Mouse (Mus musculus) neural tube, embryonic 14.5 days (tissue): ENCODE measurements at regions not wholly inside any gene's neighbourhood (a gene's known extent, or its start where the extent isn't known, plus 50 kb on each side); places are given as distances from the start of the nearest gene placed in this dataset.

Experiments used
- ATAC-seq: fragments of 200-750 bp; cut with Nextera tagmentation; 2 replicates; pipeline ENCODE4 v1.8.0; 2017; ENCODE audit warnings: low read depth, mild to moderate bottlenecking, moderate TSS enrichment, moderate library complexity
- H3K27ac ChIP-seq: fragments of 300-500 bp; sonication (generic); 2 replicates; pipeline ENCODE4 v1.5.1; 2014; ENCODE audit warnings: low read depth, mild to moderate bottlenecking, control low read depth, low read length, moderate library complexity, mixed read lengths
- H3K27me3 ChIP-seq: fragments of 300-500 bp; sonication (generic); 2 replicates; pipeline ENCODE4 v1.6.1; 2014; ENCODE audit warnings: low read length; ENCODE audit not compliant: control insufficient read depth, insufficient read depth
- H3K36me3 ChIP-seq: fragments of 300-500 bp; sonication (generic); 2 replicates; pipeline ENCODE4 v1.6.1; 2014; ENCODE audit warnings: low read length, mixed read lengths; ENCODE audit not compliant: control insufficient read depth, insufficient read depth
- H3K4me1 ChIP-seq: fragments of 300-500 bp; sonication (generic); 2 replicates; pipeline ENCODE4 v1.6.1; 2014; ENCODE audit warnings: low read length; ENCODE audit not compliant: control insufficient read depth, insufficient read depth
- H3K4me2 ChIP-seq: fragments of 300-500 bp; sonication (generic); 2 replicates; pipeline ENCODE4 v1.6.1; 2014; ENCODE audit warnings: mild to moderate bottlenecking, low read depth, low read length, control low read depth
- H3K4me3 ChIP-seq: fragments of 300-500 bp; sonication (generic); 2 replicates; pipeline ENCODE4 v1.5.1; 2014; ENCODE audit warnings: low read depth, low read length, control low read depth, mixed read lengths
- H3K9ac ChIP-seq: fragments of 300-500 bp; sonication (generic); replicated peaks from 2 replicates; pipeline ENCODE4 v1.6.1; 2014; ENCODE audit warnings: low read depth, mild to moderate bottlenecking, control low read depth, low read length, mixed read lengths
- H3K9me3 ChIP-seq: fragments of 300-500 bp; sonication (generic); 2 replicates; pipeline ENCODE4 v1.6.1; 2016; ENCODE audit warnings: low read length; ENCODE audit not compliant: control insufficient read depth
- WGBS: fragments of 180-500 bp; shearing (Covaris S2); extraction: QIAGEN DNeasy Blood & Tissue Kit; methylation state at CpG from one replicate; pipeline ENCODE4 v1.1.7; 2014; 5-methylcytosine and 5-hydroxymethylcytosine counted together

DNA sequence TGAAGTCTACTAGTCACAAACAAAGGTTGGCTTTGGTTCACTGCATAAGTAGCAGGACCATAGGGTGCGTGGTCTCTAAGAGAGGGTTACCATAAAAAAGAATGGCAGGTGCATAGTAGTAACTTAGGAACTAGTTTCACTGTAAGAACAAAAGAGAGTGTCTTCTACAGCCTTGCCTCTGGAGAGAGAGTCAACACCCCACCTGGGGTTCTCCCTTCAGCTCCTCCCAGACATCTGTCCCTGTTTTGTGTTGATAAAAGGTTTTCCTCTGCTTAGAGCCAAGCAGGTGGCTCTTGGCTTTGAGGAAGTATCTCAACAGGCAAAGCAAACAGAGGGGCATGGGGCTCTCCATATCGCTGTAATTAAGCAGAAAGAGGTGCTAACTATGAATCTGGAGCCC is 165.6 kb upstream of the Prok2 start:
- no peak overlapping the region for H3K27ac ChIP-seq
- no peaks in the 10 kb centered on the region for H3K36me3 ChIP-seq
- H3K4me3 ChIP-seq, result no peak overlapping the region
- H3K27me3 ChIP-seq, result no peaks in the 10 kb centered on the region
- H3K4me1 ChIP-seq, result no peaks in the 10 kb centered on the region
- ATAC-seq, result no peak
- WGBS, result 59% methylated on average over 2 of the region's 2 CpGs
- no peaks in the 10 kb centered on the region for H3K9me3 ChIP-seq
- no peak overlapping the region for H3K9ac ChIP-seq
- H3K4me2 ChIP-seq, result no peak overlapping the region

DNA sequence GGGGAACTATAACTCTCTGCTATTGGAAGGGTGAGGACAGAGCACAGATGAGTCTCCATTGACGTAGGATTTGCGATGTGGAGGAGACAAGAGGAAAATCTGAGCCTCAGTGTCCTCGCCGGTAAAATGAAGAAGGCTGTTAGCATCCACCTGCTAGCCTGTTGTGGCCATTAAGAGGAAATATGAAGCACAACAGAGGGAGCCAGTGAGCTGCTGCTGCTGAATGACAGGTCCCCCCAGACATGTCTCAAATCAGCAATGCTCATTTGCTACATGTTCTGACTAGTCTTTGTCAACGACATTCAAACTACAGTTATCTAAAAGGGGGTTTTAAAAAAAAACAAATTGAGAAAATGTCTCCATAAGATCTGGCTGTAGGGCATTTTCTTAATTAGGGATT is 164.6 kb upstream of the Prok2 start:
- no peak for ATAC-seq
- Histone ChIP-seq H3K9me3 (no peaks in the 10 kb centered on the region), H3K4me1 (no peaks in the 10 kb centered on the region), H3K4me3 (no peak overlapping the region), H3K27me3 (no peaks in the 10 kb centered on the region), H3K27ac (no peak overlapping the region), H3K36me3 (no peaks in the 10 kb centered on the region), H3K4me2 (no peak overlapping the region), H3K9ac (no peak overlapping the region)
- WGBS, result 83% methylated on average over 5 of the region's 5 CpGs

DNA sequence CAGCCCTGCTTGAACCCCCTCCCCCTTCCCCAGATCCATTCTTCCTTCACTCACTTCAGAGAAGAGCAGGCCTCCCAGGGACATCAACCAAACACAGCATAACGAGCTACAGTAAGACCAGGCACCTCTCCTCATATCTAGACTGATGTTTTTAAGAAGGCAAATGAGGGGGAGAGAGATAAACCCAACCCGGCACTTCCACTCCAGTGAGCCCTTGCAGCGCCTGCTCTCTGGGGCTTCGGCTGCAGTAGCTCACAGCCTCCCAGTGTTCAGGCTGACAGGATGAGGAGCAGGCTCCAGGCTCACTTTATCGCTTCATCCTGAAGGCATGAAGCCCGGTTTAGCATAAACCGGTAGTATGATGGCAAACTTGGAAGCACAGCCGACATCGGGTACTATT is 162.9 kb upstream of the Prok2 start:
- ATAC-seq, result no peak
- WGBS, result 36% methylated on average over 9 of the region's 9 CpGs
- H3K4me2 ChIP-seq, result no peak overlapping the region
- no peaks in the 10 kb centered on the region for H3K27me3 ChIP-seq
- H3K4me1 ChIP-seq, result no peaks in the 10 kb centered on the region
- H3K27ac ChIP-seq, result no peak overlapping the region
- no peak overlapping the region for H3K9ac ChIP-seq
- no peaks in the 10 kb centered on the region for H3K36me3 ChIP-seq
- no peak overlapping the region for H3K4me3 ChIP-seq
- H3K9me3 ChIP-seq, result no peaks in the 10 kb centered on the region

DNA sequence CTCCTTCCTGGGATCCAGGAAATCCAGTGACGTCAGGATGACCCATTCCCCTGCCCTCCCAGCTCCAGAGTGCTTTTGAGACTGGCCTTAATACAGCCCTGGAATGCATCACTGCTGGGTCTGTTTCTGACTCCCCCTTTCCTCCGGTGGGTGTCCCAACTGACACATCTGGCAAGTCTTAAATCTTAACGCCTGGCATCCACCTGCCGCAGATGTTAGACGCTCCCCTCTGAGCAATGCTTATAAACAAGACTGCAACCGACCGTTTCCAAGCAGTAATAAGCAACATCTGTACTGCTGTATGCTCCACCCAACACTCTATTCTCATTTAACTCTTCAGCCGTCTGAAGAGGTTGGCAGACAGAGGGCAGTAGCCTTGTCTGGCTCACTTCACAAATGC is 161.7 kb upstream of the Prok2 start:
- no peak for ATAC-seq

DNA sequence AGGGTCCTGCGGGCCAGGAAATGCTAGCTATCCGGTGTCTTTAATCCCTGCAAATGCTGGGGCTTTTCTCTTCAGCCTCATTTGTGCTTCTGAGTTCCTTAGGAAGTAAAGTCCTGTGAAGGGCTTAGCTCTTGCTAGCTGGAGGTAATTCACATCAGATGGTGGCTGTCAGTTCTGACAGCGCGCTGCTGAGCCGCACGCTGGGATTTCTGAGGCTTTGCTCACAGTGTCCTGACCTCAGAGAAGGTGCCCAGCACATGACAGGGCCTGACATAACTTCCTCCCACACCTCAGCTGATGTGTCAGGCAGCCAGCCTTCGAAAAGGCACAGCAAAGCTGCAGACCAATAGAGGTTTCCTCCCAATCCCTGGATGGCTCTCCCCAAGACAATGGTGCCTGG is 158.6 kb upstream of the Prok2 start:
- WGBS, result 25% methylated on average over 7 of the region's 7 CpGs
- Histone ChIP-seq H3K4me3 (no peak overlapping the region), H3K27ac (no peak overlapping the region), H3K4me2 (no peak overlapping the region), H3K27me3 (no peaks in the 10 kb centered on the region), H3K4me1 (no peaks in the 10 kb centered on the region), H3K9ac (no peak overlapping the region), H3K9me3 (no peaks in the 10 kb centered on the region), H3K36me3 (no peaks in the 10 kb centered on the region)
- ATAC-seq, result no peak

More for the DNA sequence above, 161.7 kb upstream of the Prok2 start:
- Histone ChIP-seq H3K9ac (no peak overlapping the region), H3K4me2 (no peak overlapping the region), H3K4me3 (no peak overlapping the region), H3K4me1 (no peaks in the 10 kb centered on the region), H3K27me3 (no peaks in the 10 kb centered on the region), H3K27ac (no peak overlapping the region), H3K36me3 (no peaks in the 10 kb centered on the region), H3K9me3 (no peaks in the 10 kb centered on the region)
- 48% methylated on average over 8 of the region's 8 CpGs for WGBS

DNA sequence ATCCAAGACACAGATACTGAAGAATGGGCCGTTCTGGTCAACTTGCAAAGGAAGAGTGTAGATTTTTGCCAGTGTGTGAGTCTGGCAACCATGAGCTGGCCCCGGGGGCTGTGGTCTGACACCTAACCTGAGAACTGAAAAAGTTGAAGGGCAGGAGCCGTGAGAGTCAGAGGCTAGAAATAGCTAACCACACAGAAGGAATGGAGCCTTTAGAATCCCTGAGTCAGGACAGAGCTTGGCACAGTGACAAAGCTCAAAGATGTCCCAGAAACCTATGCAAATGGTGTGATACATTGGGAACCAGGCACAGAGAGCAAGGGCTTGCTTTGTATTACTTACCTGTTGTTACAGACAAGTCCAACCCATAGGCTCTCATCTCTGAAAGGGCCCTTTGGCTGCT is 157.9 kb upstream of the Prok2 start:
- H3K9ac ChIP-seq, result no peak overlapping the region
- WGBS, result 91% methylated on average over 3 of the region's 3 CpGs
- H3K4me3 ChIP-seq, result no peak overlapping the region
- no peaks in the 10 kb centered on the region for H3K4me1 ChIP-seq
- no peaks in the 10 kb centered on the region for H3K36me3 ChIP-seq
- no peak for ATAC-seq
- no peaks in the 10 kb centered on the region for H3K9me3 ChIP-seq
- H3K4me2 ChIP-seq, result no peak overlapping the region
- H3K27me3 ChIP-seq, result no peaks in the 10 kb centered on the region
- H3K27ac ChIP-seq, result no peak overlapping the region

DNA sequence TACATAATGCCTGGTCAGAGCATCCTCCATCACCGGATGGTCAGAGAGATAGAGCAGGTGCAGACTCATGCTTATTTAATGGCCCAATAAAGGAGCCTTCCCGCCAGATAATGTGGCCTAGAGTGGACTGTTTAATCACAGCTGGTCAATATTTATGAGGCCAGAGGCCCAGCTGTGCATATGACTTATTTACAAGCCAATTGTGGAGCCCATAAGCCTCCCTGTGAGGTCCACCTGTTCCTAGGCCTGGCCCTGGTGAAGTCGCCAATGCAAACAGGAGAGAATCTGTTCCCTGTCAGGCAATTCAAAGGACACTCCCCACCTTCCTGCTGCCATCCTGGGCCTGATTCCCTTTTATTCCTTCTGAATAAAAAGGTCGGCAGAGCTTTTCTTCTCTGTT is 155.4 kb upstream of the Prok2 start:
- Histone ChIP-seq H3K27ac (no peak overlapping the region), H3K4me3 (no peak overlapping the region), H3K4me2 (no peak overlapping the region), H3K36me3 (no peaks in the 10 kb centered on the region), H3K4me1 (no peaks in the 10 kb centered on the region), H3K9ac (no peak overlapping the region), H3K9me3 (no peaks in the 10 kb centered on the region), H3K27me3 (no peaks in the 10 kb centered on the region)
- WGBS, result 18% methylated on average over 4 of the region's 4 CpGs
- no peak for ATAC-seq

DNA sequence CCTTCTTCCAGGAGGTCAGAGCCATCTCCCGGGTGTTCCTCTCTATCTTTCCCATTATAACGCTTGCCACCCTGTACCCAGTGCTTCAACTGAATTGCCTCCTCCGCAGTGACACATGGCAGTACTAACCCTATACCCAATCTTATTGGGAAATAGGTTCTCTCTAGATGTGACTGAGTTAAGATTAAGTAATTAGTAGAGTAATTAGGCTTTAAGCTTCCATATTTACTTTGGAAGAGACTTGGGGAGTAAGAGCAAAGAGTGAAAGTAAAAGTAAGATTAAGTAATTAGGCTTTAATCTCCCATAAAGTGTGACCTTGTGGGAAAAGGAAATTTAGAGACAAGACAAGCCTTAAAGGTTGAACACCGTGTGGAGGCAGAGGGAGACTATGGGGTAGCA is 148.7 kb upstream of the Prok2 start:
- Histone ChIP-seq H3K4me2 (no peak overlapping the region), H3K27me3 (no peaks in the 10 kb centered on the region), H3K9ac (no peak overlapping the region), H3K27ac (no peak overlapping the region), H3K36me3 (no peaks in the 10 kb centered on the region), H3K4me1 (no peaks in the 10 kb centered on the region), H3K9me3 (no peaks in the 10 kb centered on the region), H3K4me3 (no peak overlapping the region)
- no peak for ATAC-seq
- 82% methylated on average over 4 of the region's 4 CpGs for WGBS

DNA sequence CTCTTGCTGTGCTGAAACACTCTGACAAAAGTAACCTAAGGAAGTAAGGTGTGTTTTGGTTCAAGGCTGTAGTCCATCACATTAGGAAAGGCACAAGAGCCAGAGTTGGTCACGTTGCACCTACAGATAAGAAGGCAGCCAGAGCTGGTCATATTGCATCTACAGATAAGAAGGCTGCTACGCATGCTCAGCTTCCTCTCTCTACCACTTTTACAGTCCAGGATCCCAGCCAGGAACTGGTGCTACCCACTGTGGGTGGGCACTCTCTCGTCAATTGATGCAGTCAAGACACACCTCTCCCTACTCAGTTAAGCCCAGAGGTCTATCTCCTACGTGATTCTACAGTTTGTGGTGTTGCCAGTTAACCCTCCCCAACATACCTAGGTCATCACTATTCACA is 147.8 kb upstream of the Prok2 start:
- no peak for ATAC-seq
- Histone ChIP-seq H3K27me3 (no peaks in the 10 kb centered on the region), H3K36me3 (no peaks in the 10 kb centered on the region), H3K4me3 (no peak overlapping the region), H3K9ac (no peak overlapping the region), H3K9me3 (no peaks in the 10 kb centered on the region), H3K4me2 (no peak overlapping the region), H3K4me1 (no peaks in the 10 kb centered on the region), H3K27ac (no peak overlapping the region)
- WGBS, result 80% methylated on average over 4 of the region's 4 CpGs

DNA sequence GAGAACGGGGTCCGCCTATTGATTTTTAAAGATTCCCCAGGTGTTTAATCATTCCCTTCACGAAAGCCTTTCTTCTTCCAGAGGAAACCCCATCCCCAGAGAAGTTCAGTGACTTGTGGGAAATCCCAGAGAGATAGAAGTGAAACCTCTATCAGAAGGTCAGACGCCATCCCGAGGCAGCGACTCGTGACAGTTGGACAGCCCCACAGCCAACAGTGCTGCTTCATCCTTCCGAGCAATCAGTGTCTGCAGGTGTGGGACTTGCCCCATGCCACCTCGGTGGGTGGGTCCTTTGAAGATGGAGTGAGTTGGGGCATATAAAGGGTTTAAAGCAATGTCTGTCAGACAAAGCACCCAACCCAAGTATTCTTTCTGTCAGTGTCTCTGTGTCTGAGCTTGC is 139.9 kb upstream of the Prok2 start:
- no peak overlapping the region for H3K4me3 ChIP-seq

More for the DNA sequence above, 139.9 kb upstream of the Prok2 start:
- ATAC-seq, result no peak
- Histone ChIP-seq H3K9ac (no peak overlapping the region), H3K27ac (no peak overlapping the region), H3K4me2 (no peak overlapping the region), H3K27me3 (no peaks in the 10 kb centered on the region), H3K36me3 (no peaks in the 10 kb centered on the region), H3K4me1 (no peaks in the 10 kb centered on the region), H3K9me3 (no peaks in the 10 kb centered on the region)
- WGBS, result 78% methylated on average over 9 of the region's 9 CpGs
